Mouse (Mus musculus) lung, adult 2 months (tissue): ENCODE data around the gene Setd1a.

Experiments used
- CTCF ChIP-seq: fragments of 200-500 bp; IDR thresholded peaks from 2 replicates; pipeline ENCODE4 v1.5.1; 2011; ENCODE audit warnings: mild to moderate bottlenecking, low read length, control low read depth; ENCODE audit not compliant: insufficient read depth
- POLR2A ChIP-seq: fragments of 200-500 bp; IDR thresholded peaks from 2 replicates; pipeline ENCODE4 v1.6.1; 2011; ENCODE audit warnings: low read depth, mild to moderate bottlenecking, control low read depth, low read length, borderline replicate concordance; ENCODE audit errors: extremely low read depth

- TF ChIP-seq POLR2A, result no peak
- no peak for TF ChIP-seq CTCF
Observed at GRCm38 (mm10) chr7:127770039-127770905, 6.2 kb upstream of the Setd1a start.
